In genomic region chr13:89738776-89739695, GRCm38 (mm10) we compare ENCODE assay signal across 8 mouse cellular contexts. TPM values are rescaled to one million over a fixed set of nuclear protein-coding genes. Genes with fewer than 3 reads are reported as not detected.
DNase-seq lines count a peak whose midpoint lies in the region; ATAC-seq lines count a peak whose summit lies in the region.

No protein-coding gene starts in this region.

- peak overlapping the region; percentile 96 for H3K4me2 ChIP-seq in hindbrain, embryonic 12.5 days (replicated peaks)

- 2% methylated on average over 31 of the region's 31 CpGs for WGBS in hindbrain, embryonic 12.5 days

- peak; percentile 88 for DNase-seq in R1 (ENCODE audit: low read depth, low spot score)
- peak; percentile 35 to 60 for DNase-seq in cerebellum, postnatal 25 days
- peak; percentile 52 to 54 for DNase-seq in frontal cortex, postnatal 14 days (ENCODE audit: low spot score in 2 of 2)
- peak; percentile 53 to 55 for DNase-seq in layer of hippocampus, postnatal 36 days
- peak; percentile 87 to 95 for DNase-seq in lung, postnatal 4 days
- DNase-seq in retina, postnatal 1 day, result peak; percentile 80
- peak; percentile 62 to 82 for DNase-seq in urinary bladder, adult 18-20 months (ENCODE audit: low spot score in 2 of 2)

- no peaks in the 10 kb centered on the region for H3K27me3 ChIP-seq in hindbrain, embryonic 12.5 days

- H3K4me1 ChIP-seq in hindbrain, embryonic 12.5 days, result peaks cover 22% of the 10 kb centered on the region

- peak overlapping the region; percentile 61 for H3K4me3 ChIP-seq in hindbrain, embryonic 12.5 days

- no peaks in the 10 kb centered on the region for H3K36me3 ChIP-seq in hindbrain, embryonic 12.5 days

- peak; percentile 53 for ATAC-seq in hindbrain, embryonic 12.5 days (ENCODE audit: low FRiP score)

- no peaks in the 10 kb centered on the region for H3K9me3 ChIP-seq in hindbrain, embryonic 12.5 days (replicated peaks)

- peak overlapping the region; percentile 78 for H3K9ac ChIP-seq in hindbrain, embryonic 12.5 days

- H3K27ac ChIP-seq in hindbrain, embryonic 12.5 days, result peak overlapping the region; percentile 91

RNA-seq across cellular contexts. Expression of gene Vcan, which starts 3.3 kb away (rescaled TPM):
- polyA plus RNA-seq in hindbrain, embryonic 12.5 days (2016; fragmentation: Nextera tagmentation; extraction: Ambion mirVana), result 86.7 and 95.9 TPM in 2 replicates
- total RNA-seq in layer of hippocampus, postnatal 36 days (2021), result 10 to 100 TPM; 13.7 to 20.0 TPM

Comparison
In these comparisons a context has a peak if more than half of its experiments do, and no peak if none do; other contexts are left out.
1. Peak in every context shown above with its lines: DNase-seq, ATAC-seq, H3K4me3 ChIP-seq and H3K27ac ChIP-seq.